Mouse (Mus musculus) small intestine, adult 2 months (tissue): Measurements from ENCODE around the gene Slc4a1.

Source experiments
- CTCF ChIP-seq: fragments of 200-500 bp; IDR thresholded peaks from 2 replicates; pipeline ENCODE4 v1.5.1; 2012; ENCODE audit warnings: low read depth, mild to moderate bottlenecking, control low read depth, inconsistent platforms, low read length, moderate library complexity, mixed read lengths; ENCODE audit not compliant: insufficient replicate concordance, insufficient read length; ENCODE audit errors: extremely low read depth
- POLR2A ChIP-seq: fragments of 200-500 bp; IDR thresholded peaks from 2 replicates; pipeline ENCODE4 v1.6.1; 2012; ENCODE audit warnings: low read depth, mild to moderate bottlenecking, control low read depth, inconsistent platforms, low read length, moderate library complexity

- no peak for TF ChIP-seq CTCF
- no peak for TF ChIP-seq POLR2A
Observed at GRCm38 (mm10) chr11:102398007-102398825, 32.2 kb upstream of the Slc4a1 start.
